Mouse (Mus musculus) adrenal gland, adult 2 months (tissue): ENCODE data around the gene Lnpk. TPM values are rescaled to one million over a fixed set of nuclear protein-coding genes. Genes with fewer than 3 reads are reported as not detected.

Experiments
- DNase-seq: peaks from one replicate; pipeline ENCODE4 v3.0.0; 2021
- long read RNA-seq: library from polyadenylated mRNA; stranded (forward); transcript quantifications from one replicate; pipeline ENCODE4 v2.0.0, GENCODE M21; 2021
- polyA plus RNA-seq: library from polyadenylated mRNA; depleted of rRNA; stranded (reverse); fragments of >200 nt; gene quantifications from 2 replicates; pipeline ENCODE4 v1.2.3, GENCODE M21; 2012; rRNA removed
- total RNA-seq, 2 experiments: library from RNA; stranded (reverse); gene quantifications; 2 replicates each; pipeline ENCODE4 v1.2.3; 2021

Lnpk gene
- total RNA-seq (10 to 100 TPM; 12.0 to 13.5 TPM), polyA plus RNA-seq (4.6 and 6.4 TPM in 2 replicates)
- long read RNA-seq, transcript Lnpk-201 (13 exons, 3,195 nt) = major isoform, 6 of 9 reads
- long read RNA-seq, partial matches to known transcripts = 1 of 9 reads
- long read RNA-seq, other reads (novel, unspliced or antisense) = 0 of 9 reads

GRCm38 (mm10) chr2:74578843-74579489, at the start of gene Lnpk:
Gene Lnpk, minus strand, starts transcription at chr2:74579435.
- DNase-seq = peak; percentile 97

DNA sequence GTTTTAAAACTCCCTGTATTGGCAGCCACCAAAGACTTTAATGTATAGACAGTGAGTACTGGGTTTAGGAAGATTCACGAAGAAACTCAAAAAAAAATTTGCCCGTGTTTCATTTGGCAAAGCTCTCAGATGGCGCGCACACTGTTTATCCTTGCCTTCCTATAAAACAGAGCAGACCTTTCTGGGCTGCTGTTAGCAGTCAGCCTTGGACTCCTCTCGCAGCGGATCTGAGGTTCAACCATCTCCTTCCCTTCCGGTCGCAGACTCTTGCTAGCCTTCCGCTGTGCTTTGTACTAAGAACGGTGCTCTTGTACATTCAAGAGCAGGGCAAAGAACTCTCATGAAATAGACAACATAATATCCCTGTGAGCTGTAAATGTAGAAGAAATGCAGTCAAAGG, 41.1 kb upstream of the Lnpk start:
- DNase-seq = no peak

DNA sequence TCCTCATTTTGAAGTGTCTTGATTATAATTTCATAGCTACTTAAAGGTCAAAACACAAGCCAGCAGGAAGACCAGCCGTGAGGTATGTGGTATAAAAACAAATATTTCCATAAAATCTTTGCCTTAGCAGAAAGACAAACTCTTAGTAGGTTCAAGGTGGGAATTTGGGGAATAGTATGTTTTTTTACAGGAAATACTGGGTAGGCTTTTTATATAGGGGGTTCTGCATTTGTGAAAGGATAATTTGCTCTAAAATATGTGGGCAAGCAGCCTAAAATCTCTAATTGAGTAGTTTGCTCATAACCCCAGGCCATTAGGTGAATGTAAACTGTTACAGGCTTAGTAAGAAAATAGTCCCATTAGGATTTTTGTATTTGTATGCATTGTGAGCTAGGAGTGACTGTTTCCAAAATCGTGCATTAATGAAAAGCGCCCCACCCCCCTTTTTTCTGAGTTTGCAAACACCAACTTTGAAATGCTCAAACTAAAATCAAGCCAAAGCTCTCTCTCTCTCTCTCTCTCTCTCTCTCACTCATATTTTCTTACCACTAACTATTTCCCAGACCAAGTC, 40.5 kb upstream of the Lnpk start:
- no peak for DNase-seq

DNA sequence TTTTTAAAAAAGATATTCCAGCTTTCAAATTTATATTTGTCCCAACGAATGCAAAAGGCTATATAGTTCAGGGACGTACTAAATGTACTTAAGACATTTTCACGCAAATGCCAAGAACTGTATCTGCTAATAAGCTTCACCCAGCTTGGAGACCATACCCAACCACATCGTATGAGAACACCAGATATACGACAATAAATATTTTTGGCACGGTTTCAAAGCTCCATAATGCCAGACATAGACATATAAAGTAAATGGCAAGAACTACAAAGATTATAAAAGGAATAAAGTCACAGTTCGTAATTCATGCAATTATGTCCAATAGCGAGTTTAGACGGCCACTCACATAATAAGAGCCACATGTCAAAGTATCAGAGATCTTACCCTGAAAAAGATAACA, 38.5 kb upstream of the Lnpk start:
- no peak for DNase-seq

GRCm38 (mm10) chr2:74611406-74611805, 32.2 kb upstream of the Lnpk start:
- no peak for DNase-seq

- DNase-seq = no peak
These were observed 30.1 kb upstream of the Lnpk start for GRCm38 (mm10) chr2:74609350-74609749.

GRCm38 (mm10) chr2:74606087-74606760, 27.0 kb upstream of the Lnpk start:
- DNase-seq = no peak

DNA sequence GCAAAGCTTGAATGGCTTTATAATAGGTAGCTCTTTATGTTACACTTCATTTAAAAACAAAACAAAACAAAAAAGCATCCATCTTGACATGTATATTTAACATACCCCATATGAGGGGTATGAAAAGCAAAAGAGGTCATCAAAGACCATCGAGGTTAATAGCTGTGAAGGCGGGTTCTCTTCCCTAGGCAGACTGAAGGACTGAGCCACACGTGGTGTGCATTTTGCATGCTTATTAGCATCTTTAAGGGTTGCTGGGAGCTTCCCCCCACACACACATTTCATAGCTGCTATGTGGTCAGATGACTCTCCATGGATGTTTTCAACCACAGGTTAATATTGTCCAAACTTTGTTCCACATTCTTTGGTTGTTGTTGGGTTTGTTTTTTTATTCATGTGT, 24.8 kb upstream of the Lnpk start:
- no peak for DNase-seq

DNA sequence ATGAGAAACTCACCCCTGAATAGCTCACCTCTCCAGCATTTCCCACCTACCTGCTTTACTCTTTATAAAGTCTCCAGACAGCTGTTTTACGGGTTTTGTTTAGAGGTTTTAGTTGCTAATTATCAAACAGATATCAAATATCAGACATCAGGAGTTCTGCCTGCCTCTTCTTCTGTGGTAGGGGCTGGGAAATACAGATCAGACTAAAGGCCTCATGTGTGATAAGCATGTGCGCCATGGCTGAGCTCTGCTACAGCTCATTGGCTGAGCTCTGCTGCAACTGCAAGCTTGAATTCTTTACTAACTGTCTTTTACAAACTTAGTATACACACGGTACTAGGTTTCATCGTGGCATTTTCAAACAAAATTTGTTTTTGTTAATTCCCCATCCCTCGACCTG, 23.2 kb upstream of the Lnpk start:
- no peak for DNase-seq

- no peak for DNase-seq
These were observed 17.9 kb upstream of the Lnpk start for GRCm38 (mm10) chr2:74597169-74597568.

GRCm38 (mm10) chr2:74596094-74596493, 16.9 kb upstream of the Lnpk start:
- no peak for DNase-seq

DNA sequence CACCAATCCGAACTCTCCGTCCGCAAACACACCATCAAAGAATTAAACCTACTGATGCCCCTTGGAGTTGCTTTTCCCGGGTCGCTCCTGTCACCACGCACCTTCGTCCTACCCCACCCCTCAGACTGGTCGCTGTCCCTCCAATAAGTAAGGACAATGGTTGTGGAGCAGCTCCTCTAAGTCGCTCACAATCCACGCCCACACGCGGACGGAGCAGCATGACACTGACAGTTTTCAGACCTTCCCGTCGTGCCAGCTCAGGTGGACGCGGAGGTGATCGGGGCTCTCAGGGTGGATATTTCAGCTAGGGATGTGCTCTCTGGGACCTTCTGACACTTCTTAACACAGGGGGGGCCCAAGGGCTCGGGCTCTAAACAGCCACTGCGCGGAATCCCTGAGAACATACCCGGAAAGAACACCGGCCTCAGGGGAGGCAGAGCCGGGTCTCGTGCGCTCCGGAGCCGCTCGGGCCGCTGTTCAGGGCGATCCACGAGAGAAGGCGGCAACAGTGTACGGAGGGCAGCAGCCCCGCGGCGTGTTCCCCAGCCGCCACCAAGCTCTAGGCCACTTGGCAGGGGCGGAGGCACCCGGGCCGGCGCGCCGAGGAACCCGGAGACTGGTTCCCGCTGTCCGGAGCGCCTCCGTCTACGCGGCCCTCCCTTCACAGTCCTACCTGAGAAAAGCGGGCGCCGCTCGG, 941 bp downstream of the Lnpk start:
- peak; percentile 54 for DNase-seq

GRCm38 (mm10) chr2:74570390-74570789, 8.8 kb downstream of the Lnpk start:
- no peak for DNase-seq

GRCm38 (mm10) chr2:74559822-74560221, 19.4 kb downstream of the Lnpk start:
- no peak for DNase-seq

GRCm38 (mm10) chr2:74559092-74559491, 20.1 kb downstream of the Lnpk start:
- no peak for DNase-seq

- no peak for DNase-seq
These were observed 21.8 kb downstream of the Lnpk start for GRCm38 (mm10) chr2:74557451-74557850.

GRCm38 (mm10) chr2:74551929-74552328, 27.3 kb downstream of the Lnpk start:
- no peak for DNase-seq

GRCm38 (mm10) chr2:74548306-74548705, 30.9 kb downstream of the Lnpk start:
- DNase-seq = no peak

GRCm38 (mm10) chr2:74508302-74508701, 70.9 kb downstream of the Lnpk start:
- DNase-seq = no peak

DNA sequence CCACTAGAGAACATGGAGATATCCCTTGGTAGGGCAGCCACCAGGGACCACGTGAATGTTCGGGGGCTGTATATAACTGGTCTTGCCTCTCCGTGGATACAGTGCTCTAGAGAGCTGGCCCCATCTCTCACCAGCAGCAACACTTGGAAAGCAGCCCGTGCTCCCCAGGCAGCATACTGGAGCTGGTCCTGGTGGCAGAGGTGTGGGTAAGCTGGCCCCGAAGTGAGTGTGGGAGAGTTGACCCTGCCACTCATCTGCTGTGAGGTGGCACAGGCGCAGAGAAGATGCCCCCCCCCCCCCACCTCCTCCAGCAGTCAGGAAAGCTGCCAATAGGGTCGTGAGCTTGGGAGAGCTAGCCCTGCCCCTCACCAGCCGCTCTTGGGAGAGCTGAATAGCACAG, 72.8 kb downstream of the Lnpk start:
- no peak for DNase-seq

DNA sequence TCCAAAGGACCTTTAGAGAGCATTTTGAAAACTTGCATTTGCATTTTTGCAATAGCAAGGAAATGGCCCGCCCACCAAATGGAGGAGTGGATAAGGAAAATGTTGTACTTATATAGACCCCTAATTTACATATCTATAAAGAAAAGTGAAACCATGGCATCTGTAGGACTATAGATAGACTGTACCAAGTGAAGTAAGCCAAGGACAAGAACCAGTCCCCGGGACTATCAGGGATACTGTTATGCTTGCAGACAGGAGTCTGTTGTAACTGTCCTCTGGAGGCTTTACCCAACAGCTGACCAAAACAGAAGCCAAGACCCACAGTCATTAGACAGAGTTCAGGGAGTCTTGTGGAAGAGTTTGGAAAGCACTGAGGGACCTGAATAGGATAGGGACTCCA, 78.9 kb downstream of the Lnpk start:
- no peak for DNase-seq

GRCm38 (mm10) chr2:74497851-74498250, 81.4 kb downstream of the Lnpk start:
- DNase-seq = no peak

DNA sequence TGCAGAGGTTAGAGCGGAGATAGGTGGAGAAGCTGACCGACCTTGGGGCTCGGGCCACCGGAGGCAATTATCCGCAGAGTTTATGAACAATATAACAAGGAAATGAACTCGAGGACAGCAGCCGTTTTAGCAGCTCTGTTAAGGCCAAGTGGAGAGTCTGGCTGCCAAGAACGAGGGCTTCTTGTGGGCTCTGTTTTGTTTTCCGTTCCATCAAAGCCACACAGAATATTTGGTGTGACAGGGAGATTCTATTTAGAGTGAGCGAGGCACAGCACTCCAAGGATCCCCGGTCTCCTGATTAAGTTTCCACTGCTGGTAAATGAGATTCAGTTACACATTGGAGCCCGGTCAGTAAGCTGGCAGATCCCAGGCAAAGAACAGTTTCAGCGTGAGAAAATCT, 87.8 kb downstream of the Lnpk start:
- DNase-seq = no peak
